Comparison of ENCODE assay signal across 18 mouse cellular contexts in genomic region chr12:102432238-102432637, GRCm38 (mm10). TPM values are rescaled to one million over a fixed set of nuclear protein-coding genes. Genes with fewer than 3 reads are reported as not detected.
DNase-seq lines count a peak whose midpoint lies in the region; ATAC-seq lines count a peak whose summit lies in the region.
"Had no signal": no experiment of that assay in that cellular context is flagged by ENCODE, and none has a peak within 500 bp of the region (broad histone marks: within the 10 kb centered on the region; RNA-seq: fewer than 3 reads in every experiment).

No protein-coding gene starts in this region.

- H3K27ac ChIP-seq in heart, embryonic 15.5 days, result peak overlapping the region; percentile 55
- no peak overlapping the region for H3K27ac ChIP-seq in embryonic facial prominence, embryonic 15.5 days (replicated peaks)
- no peak overlapping the region for H3K27ac ChIP-seq in midbrain, embryonic 16.5 days (ENCODE audit: low read length)
- H3K27ac ChIP-seq: forebrain, embryonic 13.5 days; midbrain, embryonic 12.5 days; stomach, embryonic 15.5 days had no signal

- H3K9ac ChIP-seq in heart, embryonic 15.5 days, result no peak overlapping the region
- H3K9ac ChIP-seq in embryonic facial prominence, embryonic 15.5 days, result no peak overlapping the region
- no peak overlapping the region for H3K9ac ChIP-seq in midbrain, embryonic 16.5 days (ENCODE audit: low read depth, low read length)
- H3K9ac ChIP-seq: forebrain, embryonic 13.5 days; midbrain, embryonic 12.5 days; stomach, embryonic 15.5 days had no signal

- 51% methylated on average over 12 of the region's 12 CpGs for WGBS in heart, embryonic 15.5 days
- WGBS in embryonic facial prominence, embryonic 15.5 days, result 64% methylated on average over 12 of the region's 12 CpGs
- WGBS in midbrain, embryonic 16.5 days, result 90% methylated on average over 12 of the region's 12 CpGs

- 0 out of 2 replicates have a peak, but pooled peaks have one; percentile 7 for ATAC-seq in heart, embryonic 15.5 days (replicated peaks; ENCODE audit: insufficient number of reproducible peaks, insufficient read depth, low FRiP score, low read depth)
- 0 out of 2 replicates have a peak, but pooled peaks have one; percentile 29 for ATAC-seq in embryonic facial prominence, embryonic 15.5 days (ENCODE audit: insufficient number of reproducible peaks, low FRiP score, low TSS enrichment, low read depth)
- ATAC-seq in midbrain, embryonic 16.5 days, result no peak
- ATAC-seq: forebrain, embryonic 13.5 days; hindbrain, embryonic 16.5 days had no signal

- peaks cover 15% of the 10 kb centered on the region for H3K4me1 ChIP-seq in heart, embryonic 15.5 days (replicated peaks)
- H3K4me1 ChIP-seq in embryonic facial prominence, embryonic 15.5 days, result peaks cover 6% of the 10 kb centered on the region; the same call in 1 of the 2 replicates
- peaks cover 1% of the 10 kb centered on the region; the same call in 1 of the 2 replicates for H3K4me1 ChIP-seq in midbrain, embryonic 16.5 days (ENCODE audit: control insufficient read depth, insufficient read depth, low read length)
- H3K4me1 ChIP-seq: forebrain, embryonic 13.5 days; midbrain, embryonic 12.5 days; stomach, embryonic 15.5 days had no signal

- no peaks in the 10 kb centered on the region for H3K9me3 ChIP-seq in heart, embryonic 15.5 days (replicated peaks)
- H3K9me3 ChIP-seq in embryonic facial prominence, embryonic 15.5 days (replicated peaks), result no peaks in the 10 kb centered on the region
- H3K9me3 ChIP-seq in midbrain, embryonic 16.5 days (replicated peaks; ENCODE audit: control insufficient read depth, low read length, poor library complexity, severe bottlenecking), result no peaks in the 10 kb centered on the region
- H3K9me3 ChIP-seq: forebrain, embryonic 13.5 days; midbrain, embryonic 12.5 days; stomach, embryonic 15.5 days had no signal

- no peaks in the 10 kb centered on the region for H3K36me3 ChIP-seq in heart, embryonic 15.5 days
- no peaks in the 10 kb centered on the region for H3K36me3 ChIP-seq in embryonic facial prominence, embryonic 15.5 days
- no peaks in the 10 kb centered on the region for H3K36me3 ChIP-seq in midbrain, embryonic 16.5 days (ENCODE audit: control insufficient read depth, insufficient read depth, low read length)
- H3K36me3 ChIP-seq: midbrain, embryonic 12.5 days; stomach, embryonic 15.5 days had no signal

- peak; percentile 9 to 28 for DNase-seq in cerebellum, adult 18-20 months
- no peak for DNase-seq in cerebellum, adult 11-12 months
- no peak for DNase-seq in heart, postnatal 4 days
- peak; percentile 43 for DNase-seq in NIH3T3 (ENCODE audit: low read depth)
- DNase-seq in layer of hippocampus, postnatal 36 days, result no peak
- DNase-seq: cerebellum, adult 11 months; kidney, adult 8-10 months; kidney, postnatal 36 days; spleen, adult 18-20 months had no signal

- H3K27me3 ChIP-seq in heart, embryonic 15.5 days, result no peaks in the 10 kb centered on the region
- H3K27me3 ChIP-seq in embryonic facial prominence, embryonic 15.5 days, result no peaks in the 10 kb centered on the region
- no peaks in the 10 kb centered on the region for H3K27me3 ChIP-seq in midbrain, embryonic 16.5 days (ENCODE audit: control insufficient read depth, insufficient read depth, low read depth, low read length)
- H3K27me3 ChIP-seq: forebrain, embryonic 13.5 days; midbrain, embryonic 12.5 days; stomach, embryonic 15.5 days had no signal

- H3K4me3 ChIP-seq in heart, embryonic 15.5 days, result no peak overlapping the region
- no peak overlapping the region for H3K4me3 ChIP-seq in embryonic facial prominence, embryonic 15.5 days (replicated peaks)
- H3K4me3 ChIP-seq in midbrain, embryonic 16.5 days (ENCODE audit: low read depth, low read length), result no peak overlapping the region
- H3K4me3 ChIP-seq: forebrain, embryonic 13.5 days; midbrain, embryonic 12.5 days; myocyte; stomach, embryonic 15.5 days had no signal

- H3K4me2 ChIP-seq in heart, embryonic 15.5 days, result 0 out of 2 replicates have a peak overlapping the region, but pooled peaks have one; percentile 14
- H3K4me2 ChIP-seq in embryonic facial prominence, embryonic 15.5 days (replicated peaks), result no peak overlapping the region
- no peak overlapping the region for H3K4me2 ChIP-seq in midbrain, embryonic 16.5 days (ENCODE audit: low read length)
- H3K4me2 ChIP-seq: forebrain, embryonic 13.5 days; liver, embryonic 11.5 days; midbrain, embryonic 12.5 days; stomach, embryonic 15.5 days had no signal

RNA-seq across cellular contexts. Expression of gene Lgmn, which starts 7.4 kb away (rescaled TPM):
- polyA plus RNA-seq in heart, embryonic 15.5 days (2015; fragmentation: Nextera tagmentation; extraction: Ambion mirVana), result 97.1 and 110 TPM in 2 replicates
- total RNA-seq in heart, postnatal 4 days (2021), result 10 to 100 TPM; 68.9 to 76.9 TPM
- polyA plus RNA-seq in embryonic facial prominence, embryonic 15.5 days (2015; fragmentation: Nextera tagmentation; extraction: Ambion mirVana), result 99.5 and 103 TPM in 2 replicates
- total RNA-seq in layer of hippocampus, postnatal 36 days (2021), result 10 to 100 TPM; 83.0 to 84.8 TPM
- polyA plus RNA-seq in midbrain, embryonic 16.5 days (2015; fragmentation: Nextera tagmentation; extraction: Ambion mirVana), result 90.3 and 108 TPM in 2 replicates

RNA-seq across cellular contexts. Expression of gene Golga5, which starts 36.7 kb away (rescaled TPM):
- polyA plus RNA-seq in heart, embryonic 15.5 days (2015; fragmentation: Nextera tagmentation; extraction: Ambion mirVana), result 24.4 and 26.9 TPM in 2 replicates
- total RNA-seq in heart, postnatal 4 days (2021), result 10 to 100 TPM; 23.0 to 26.7 TPM
- polyA plus RNA-seq in embryonic facial prominence, embryonic 15.5 days (2015; fragmentation: Nextera tagmentation; extraction: Ambion mirVana), result 38.7 and 40.9 TPM in 2 replicates
- total RNA-seq in layer of hippocampus, postnatal 36 days (2021), result 10 to 100 TPM; 26.0 to 27.1 TPM
- 28.0 and 28.6 TPM in 2 replicates for polyA plus RNA-seq in midbrain, embryonic 16.5 days (2015; fragmentation: Nextera tagmentation; extraction: Ambion mirVana)

Comparison
In these comparisons a context has a peak if more than half of its experiments do, and no peak if none do; other contexts are left out.
1. DNase-seq: peak in cerebellum, adult 18-20 months (2 of 2) and NIH3T3 (single experiment); none in cerebellum, adult 11-12 months (single experiment), heart, postnatal 4 days (single experiment) and layer of hippocampus, postnatal 36 days (0 of 2).